Comparison of ENCODE assay signal across 8 mouse cellular contexts in genomic region chr17:24211631-24212440, GRCm38 (mm10). TPM values are rescaled to one million over a fixed set of nuclear protein-coding genes. Genes with fewer than 3 reads are reported as not detected.
DNase-seq lines count a peak whose midpoint lies in the region; ATAC-seq and TF ChIP-seq lines count a peak whose summit lies in the region.

No protein-coding gene starts in this region.

- peaks cover 25% of the 10 kb centered on the region for H3K36me3 ChIP-seq in embryonic facial prominence, embryonic 10.5 days (replicated peaks)
- peaks cover 17% of the 10 kb centered on the region for H3K36me3 ChIP-seq in heart, embryonic 14.5 days (ENCODE audit: control insufficient read depth, insufficient read depth, low read length)
- 0 out of 2 replicates have a peak, but pooled peaks cover 7% of the 10 kb centered on the region for H3K36me3 ChIP-seq in kidney, postnatal 0 days (ENCODE audit: insufficient read depth, low read length)
- H3K36me3 ChIP-seq in liver, adult 2 months (ENCODE audit: control insufficient read depth, insufficient read depth, low read length) = peaks cover 16% of the 10 kb centered on the region
- H3K36me3 ChIP-seq in neural tube, embryonic 11.5 days (ENCODE audit: control insufficient read depth, insufficient read depth, low read length) = 0 out of 2 replicates have a peak, but pooled peaks cover 2% of the 10 kb centered on the region

- peak overlapping the region; percentile 70 for H3K4me2 ChIP-seq in heart, embryonic 14.5 days (ENCODE audit: low read length)
- H3K4me2 ChIP-seq in kidney, postnatal 0 days (ENCODE audit: low read length) = peak overlapping the region; percentile 79
- peak overlapping the region; percentile 97 for H3K4me2 ChIP-seq in neural tube, embryonic 11.5 days (ENCODE audit: low read depth)

- ATAC-seq in heart, embryonic 14.5 days (ENCODE audit: insufficient number of reproducible peaks, insufficient read depth, low FRiP score, low read depth) = no peak
- ATAC-seq in kidney, postnatal 0 days (replicated peaks; ENCODE audit: low FRiP score, low read depth) = peak; percentile 29; the same call in 1 of the 2 replicates
- ATAC-seq in neural tube, embryonic 11.5 days (ENCODE audit: insufficient read depth, low FRiP score, low TSS enrichment) = peak; percentile 51

- H3K9me3 ChIP-seq in embryonic facial prominence, embryonic 10.5 days = no peaks in the 10 kb centered on the region
- no peaks in the 10 kb centered on the region for H3K9me3 ChIP-seq in heart, embryonic 14.5 days (ENCODE audit: control insufficient read depth, low read length)
- H3K9me3 ChIP-seq in kidney, postnatal 0 days (replicated peaks; ENCODE audit: low read length) = no peaks in the 10 kb centered on the region
- no peaks in the 10 kb centered on the region for H3K9me3 ChIP-seq in neural tube, embryonic 11.5 days (ENCODE audit: control insufficient read depth, low read length)

- H3K4me3 ChIP-seq in embryonic facial prominence, embryonic 10.5 days = peak overlapping the region; percentile 65
- peak overlapping the region; percentile 38 to 43 for H3K4me3 ChIP-seq in heart, embryonic 14.5 days (ENCODE audit: control insufficient read depth in 1 of 2, insufficient read depth in 1 of 2, low read depth in 1 of 2, low read length in 2 of 2)
- peak overlapping the region; percentile 30 for H3K4me3 ChIP-seq in kidney, postnatal 0 days (replicated peaks; ENCODE audit: low read depth, low read length)
- peak overlapping the region; percentile 44; the same call in 1 of the 2 replicates for H3K4me3 ChIP-seq in liver, adult 2 months (ENCODE audit: insufficient read depth, low read depth, low read length)
- peak overlapping the region; percentile 44 for H3K4me3 ChIP-seq in neural tube, embryonic 11.5 days (ENCODE audit: low read depth, low read length)

- peak overlapping the region; percentile 63 for H3K9ac ChIP-seq in heart, embryonic 14.5 days (ENCODE audit: low read length)
- H3K9ac ChIP-seq in kidney, postnatal 0 days (ENCODE audit: low read depth, low read length) = peak overlapping the region; percentile 58
- H3K9ac ChIP-seq in liver, adult 2 months (ENCODE audit: low read depth, low read length) = peak overlapping the region; percentile 63
- H3K9ac ChIP-seq in neural tube, embryonic 11.5 days (ENCODE audit: low read length) = peak overlapping the region; percentile 75

- no peak for TF ChIP-seq CTCF in kidney, postnatal 0 days (IDR thresholded peaks at IDR 0.05; ENCODE audit: low read depth)
- TF ChIP-seq CTCF in liver, adult 2 months (IDR thresholded peaks at IDR 0.05; ENCODE audit: low read depth, low read length) = no peak

- peaks cover 36% of the 10 kb centered on the region for H3K27me3 ChIP-seq in embryonic facial prominence, embryonic 10.5 days (replicated peaks; ENCODE audit: low read depth, poor library complexity, severe bottlenecking)
- H3K27me3 ChIP-seq in heart, embryonic 14.5 days (ENCODE audit: control insufficient read depth, insufficient read depth, low read length) = peaks cover 32% of the 10 kb centered on the region
- H3K27me3 ChIP-seq in kidney, postnatal 0 days (ENCODE audit: insufficient read depth, low read length) = peaks cover 3% of the 10 kb centered on the region; the same call in 1 of the 2 replicates
- no peaks in the 10 kb centered on the region for H3K27me3 ChIP-seq in liver, adult 2 months (ENCODE audit: control insufficient read depth, insufficient read depth, low read length)
- H3K27me3 ChIP-seq in neural tube, embryonic 11.5 days (ENCODE audit: control insufficient read depth, insufficient read depth, low read length) = peaks cover 15% of the 10 kb centered on the region

- 1% methylated on average over 37 of the region's 37 CpGs for WGBS in embryonic facial prominence, embryonic 10.5 days
- 3% methylated on average over 37 of the region's 37 CpGs for WGBS in heart, embryonic 14.5 days
- WGBS in kidney, postnatal 0 days = 4% methylated on average over 37 of the region's 37 CpGs
- 5% methylated on average over 37 of the region's 37 CpGs for WGBS in liver, adult 2 months
- WGBS in neural tube, embryonic 11.5 days = 2% methylated on average over 37 of the region's 37 CpGs

- TF ChIP-seq POLR2A in liver, adult 2 months (IDR thresholded peaks at IDR 0.05; ENCODE audit: extremely low read depth, insufficient read depth, low read length) = peak; percentile 49; the same call in 1 of the 2 replicates

- H3K27ac ChIP-seq in embryonic facial prominence, embryonic 10.5 days (replicated peaks) = peak overlapping the region; percentile 92
- no peak overlapping the region for H3K27ac ChIP-seq in heart, embryonic 14.5 days (replicated peaks in 1 of 2; ENCODE audit: control insufficient read depth in 1 of 2, insufficient read depth in 1 of 2, low read depth in 2 of 2, low read length in 2 of 2)
- H3K27ac ChIP-seq in kidney, postnatal 0 days = no peak overlapping the region
- H3K27ac ChIP-seq in liver, adult 2 months (replicated peaks; ENCODE audit: insufficient read depth, low read depth, low read length) = peak overlapping the region; percentile 90
- H3K27ac ChIP-seq in neural tube, embryonic 11.5 days (ENCODE audit: low read depth, low read length) = peak overlapping the region; percentile 50; the same call in 1 of the 2 replicates

- H3K4me1 ChIP-seq in embryonic facial prominence, embryonic 10.5 days = peaks cover 60% of the 10 kb centered on the region
- H3K4me1 ChIP-seq in heart, embryonic 14.5 days (ENCODE audit: control insufficient read depth in 2 of 2, insufficient read depth in 2 of 2, low read length in 2 of 2) = peaks cover 21 to 38% of the 10 kb centered on the region in 2 experiments
- H3K4me1 ChIP-seq in kidney, postnatal 0 days (replicated peaks; ENCODE audit: insufficient read depth, low read length) = peaks cover 23% of the 10 kb centered on the region
- peaks cover 46% of the 10 kb centered on the region for H3K4me1 ChIP-seq in liver, adult 2 months (ENCODE audit: control insufficient read depth, insufficient read depth, low read length)
- H3K4me1 ChIP-seq in neural tube, embryonic 11.5 days (ENCODE audit: control insufficient read depth, insufficient read depth, low read length) = peaks cover 33% of the 10 kb centered on the region

- H3K79me2 ChIP-seq in liver, adult 2 months (ENCODE audit: control insufficient read depth, insufficient read depth, low read length) = no peaks in the 10 kb centered on the region

- peak; percentile 34 to 36 for DNase-seq in B cell, adult 2 months
- DNase-seq in adrenal gland, adult 2 months = peak; percentile 81
- DNase-seq in embryonic facial prominence, embryonic 10.5 days (ENCODE audit: low spot score) = peak; percentile 82
- DNase-seq in kidney, postnatal 0 days (ENCODE audit: low spot score) = peak; percentile 72
- peak; percentile 90 for DNase-seq in liver, adult 2 months (ENCODE audit: extremely low read depth, low read depth, low spot score)
- peak; percentile 75 for DNase-seq in neural tube, embryonic 11.5 days (ENCODE audit: low spot score)
- no peak for DNase-seq in spleen, postnatal 10 days (ENCODE audit: low spot score in 2 of 2)

RNA-seq across cellular contexts. Expression of gene Ntn3, which starts 2.5 kb away (rescaled TPM):
- 1 to 10 TPM; 1.4 to 2.4 TPM for total RNA-seq in adrenal gland, adult 2 months (2021)
- polyA plus RNA-seq in adrenal gland, adult 2 months (2012; rRNA removed) = 7.4 and 8.8 TPM in 2 replicates
- 5.0 and 7.3 TPM in 2 replicates for polyA plus RNA-seq in embryonic facial prominence, embryonic 10.5 days (2016; fragmentation: Nextera tagmentation; extraction: Ambion mirVana)
- 1.3 and 1.6 TPM in 2 replicates for polyA plus RNA-seq in heart, embryonic 14.5 days (2014; fragmentation: Nextera tagmentation; extraction: Ambion mirVana)
- 2.7 and 4.0 TPM in 2 replicates for polyA plus RNA-seq in kidney, postnatal 0 days (2015; fragmentation: Nextera tagmentation; extraction: Ambion mirVana)
- 2.3 and 2.8 TPM in 2 replicates for total RNA-seq in liver, adult 2 months (2014; rRNA removed)
- polyA plus RNA-seq in liver, adult 2 months (2012; rRNA removed) = 7.4 and 7.8 TPM in 2 replicates
- 4.0 and 4.7 TPM in 2 replicates for polyA plus RNA-seq in neural tube, embryonic 11.5 days (2014; fragmentation: Nextera tagmentation; extraction: Ambion mirVana)

RNA-seq across cellular contexts. Expression of gene Tbc1d24, which starts 6.5 kb away (rescaled TPM):
- 10 to 100 TPM; 13.4 to 17.1 TPM for total RNA-seq in adrenal gland, adult 2 months (2021)
- polyA plus RNA-seq in adrenal gland, adult 2 months (2012; rRNA removed) = 24.6 and 33.5 TPM in 2 replicates
- polyA plus RNA-seq in embryonic facial prominence, embryonic 10.5 days (2016; fragmentation: Nextera tagmentation; extraction: Ambion mirVana) = 6.0 and 6.1 TPM in 2 replicates
- polyA plus RNA-seq in heart, embryonic 14.5 days (2014; fragmentation: Nextera tagmentation; extraction: Ambion mirVana) = 4.3 and 4.5 TPM in 2 replicates
- polyA plus RNA-seq in kidney, postnatal 0 days (2015; fragmentation: Nextera tagmentation; extraction: Ambion mirVana) = 2.3 and 2.5 TPM in 2 replicates
- total RNA-seq in liver, adult 2 months (2014; rRNA removed) = 13.3 and 22.2 TPM in 2 replicates
- polyA plus RNA-seq in liver, adult 2 months (2012; rRNA removed) = 23.6 and 31.5 TPM in 2 replicates
- polyA plus RNA-seq in neural tube, embryonic 11.5 days (2014; fragmentation: Nextera tagmentation; extraction: Ambion mirVana) = 7.9 and 8.7 TPM in 2 replicates

RNA-seq across cellular contexts. Expression of gene Tedc2, which starts 8.8 kb away (rescaled TPM):
- total RNA-seq in adrenal gland, adult 2 months (2021) = 1 to 10 TPM; 7.0 to 7.6 TPM
- polyA plus RNA-seq in adrenal gland, adult 2 months (2012; rRNA removed) = 7.5 and 7.8 TPM in 2 replicates
- polyA plus RNA-seq in embryonic facial prominence, embryonic 10.5 days (2016; fragmentation: Nextera tagmentation; extraction: Ambion mirVana) = 23.0 and 24.8 TPM in 2 replicates
- polyA plus RNA-seq in heart, embryonic 14.5 days (2014; fragmentation: Nextera tagmentation; extraction: Ambion mirVana) = 5.2 and 5.4 TPM in 2 replicates
- 6.1 and 6.7 TPM in 2 replicates for polyA plus RNA-seq in kidney, postnatal 0 days (2015; fragmentation: Nextera tagmentation; extraction: Ambion mirVana)
- total RNA-seq in liver, adult 2 months (2014; rRNA removed) = 44.1 and 53.2 TPM in 2 replicates
- polyA plus RNA-seq in liver, adult 2 months (2012; rRNA removed) = 61.4 and 78.0 TPM in 2 replicates
- 16.7 and 18.3 TPM in 2 replicates for polyA plus RNA-seq in neural tube, embryonic 11.5 days (2014; fragmentation: Nextera tagmentation; extraction: Ambion mirVana)

RNA-seq across cellular contexts. Expression of gene Ccnf, which starts 39.4 kb away (rescaled TPM):
- 1 to 10 TPM; 1.8 to 4.0 TPM for total RNA-seq in adrenal gland, adult 2 months (2021)
- 1.9 and 2.0 TPM in 2 replicates for polyA plus RNA-seq in adrenal gland, adult 2 months (2012; rRNA removed)
- 113 and 122 TPM in 2 replicates for polyA plus RNA-seq in embryonic facial prominence, embryonic 10.5 days (2016; fragmentation: Nextera tagmentation; extraction: Ambion mirVana)
- 27.8 and 29.1 TPM in 2 replicates for polyA plus RNA-seq in heart, embryonic 14.5 days (2014; fragmentation: Nextera tagmentation; extraction: Ambion mirVana)
- polyA plus RNA-seq in kidney, postnatal 0 days (2015; fragmentation: Nextera tagmentation; extraction: Ambion mirVana) = 18.3 and 23.2 TPM in 2 replicates
- total RNA-seq in liver, adult 2 months (2014; rRNA removed) = 3.0 and 3.5 TPM in 2 replicates
- 5.5 and 6.5 TPM in 2 replicates for polyA plus RNA-seq in liver, adult 2 months (2012; rRNA removed)
- polyA plus RNA-seq in neural tube, embryonic 11.5 days (2014; fragmentation: Nextera tagmentation; extraction: Ambion mirVana) = 87.6 and 92.1 TPM in 2 replicates

RNA-seq across cellular contexts. Expression of gene Atp6v0c, which starts 42.3 kb away (rescaled TPM):
- 100 to 1,000 TPM; 476 to 493 TPM for total RNA-seq in adrenal gland, adult 2 months (2021)
- polyA plus RNA-seq in adrenal gland, adult 2 months (2012; rRNA removed) = 1,190 and 1,565 TPM in 2 replicates
- polyA plus RNA-seq in embryonic facial prominence, embryonic 10.5 days (2016; fragmentation: Nextera tagmentation; extraction: Ambion mirVana) = 422 and 435 TPM in 2 replicates
- polyA plus RNA-seq in heart, embryonic 14.5 days (2014; fragmentation: Nextera tagmentation; extraction: Ambion mirVana) = 581 and 616 TPM in 2 replicates
- 974 and 1,011 TPM in 2 replicates for polyA plus RNA-seq in kidney, postnatal 0 days (2015; fragmentation: Nextera tagmentation; extraction: Ambion mirVana)
- total RNA-seq in liver, adult 2 months (2014; rRNA removed) = 40.0 and 68.4 TPM in 2 replicates
- polyA plus RNA-seq in liver, adult 2 months (2012; rRNA removed) = 625 and 644 TPM in 2 replicates
- 555 and 574 TPM in 2 replicates for polyA plus RNA-seq in neural tube, embryonic 11.5 days (2014; fragmentation: Nextera tagmentation; extraction: Ambion mirVana)

Comparison
In these comparisons a context has a peak if more than half of its experiments do, and no peak if none do; other contexts are left out.
1. DNase-seq: peak in B cell, adult 2 months (2 of 2), adrenal gland, adult 2 months (single experiment), embryonic facial prominence, embryonic 10.5 days (single experiment), kidney, postnatal 0 days (single experiment), liver, adult 2 months (single experiment) and neural tube, embryonic 11.5 days (single experiment); none in spleen, postnatal 10 days (0 of 2).
2. H3K27ac ChIP-seq: peak in embryonic facial prominence, embryonic 10.5 days (single experiment), liver, adult 2 months (single experiment) and neural tube, embryonic 11.5 days (single experiment); none in heart, embryonic 14.5 days (0 of 2) and kidney, postnatal 0 days (single experiment).
3. Peak in every context shown above with its lines, with median percentiles within 50 percentile points of each other: H3K4me3 ChIP-seq, H3K4me2 ChIP-seq and H3K9ac ChIP-seq.